Mouse (Mus musculus): ENCODE measurements around the gene Sod3. TPM values are rescaled to one million over a fixed set of nuclear protein-coding genes. Genes with fewer than 3 reads are reported as not detected.

Sod3 gene
- polyA plus RNA-seq, 1 experiment: 14.9 TPM

- WGBS: 67% methylated on average over 63 of the region's 63 CpGs
- no peak for DNase-seq (ENCODE audit: low read depth, low spot score)
These were observed 4.6 kb downstream of the Sod3 start for GRCm38 (mm10) chr5:52367866-52368840.

- DNase-seq (ENCODE audit: low read depth, low spot score): no peak
- WGBS: 90% methylated on average over 6 of the region's 6 CpGs
These were observed 7.3 kb downstream of the Sod3 start for GRCm38 (mm10) chr5:52370901-52371300.

- no peak for DNase-seq (ENCODE audit: low read depth, low spot score)
- WGBS: 91% methylated on average over 9 of the region's 9 CpGs
These were observed 12.3 kb downstream of the Sod3 start for GRCm38 (mm10) chr5:52375847-52376246.

- no peak for DNase-seq (ENCODE audit: low read depth, low spot score)
- WGBS: 90% methylated on average over 8 of the region's 8 CpGs
These were observed 19.2 kb downstream of the Sod3 start for GRCm38 (mm10) chr5:52382837-52383236.

- DNase-seq (ENCODE audit: low read depth, low spot score): no peak
- WGBS: 96% methylated on average over 5 of the region's 5 CpGs
These were observed 20.2 kb downstream of the Sod3 start for GRCm38 (mm10) chr5:52383748-52384147.

- WGBS: 66% methylated on average over 2 of the region's 2 CpGs
- no peak for DNase-seq (ENCODE audit: low read depth, low spot score)
These were observed 22.4 kb downstream of the Sod3 start for GRCm38 (mm10) chr5:52386016-52386415.

GRCm38 (mm10) chr5:52388092-52388749 lies 24.6 kb downstream of the Sod3 start:
- 85% methylated on average over 7 of the region's 7 CpGs for WGBS
- no peak for DNase-seq (ENCODE audit: low read depth, low spot score)

- WGBS: 94% methylated on average over 6 of the region's 6 CpGs
- no peak for DNase-seq (ENCODE audit: low read depth, low spot score)
These were observed 26.8 kb downstream of the Sod3 start for GRCm38 (mm10) chr5:52390381-52390780.

- 91% methylated on average over 16 of the region's 16 CpGs for WGBS
- DNase-seq (ENCODE audit: low read depth, low spot score): no peak
These were observed 27.9 kb downstream of the Sod3 start for GRCm38 (mm10) chr5:52391471-52391870.

GRCm38 (mm10) chr5:52393756-52394155 lies 30.2 kb downstream of the Sod3 start:
- DNase-seq (ENCODE audit: low read depth, low spot score): no peak
- 90% methylated on average over 4 of the region's 4 CpGs for WGBS

- WGBS: 89% methylated on average over 8 of the region's 8 CpGs
- DNase-seq (ENCODE audit: low read depth, low spot score): no peak
These were observed 40.8 kb downstream of the Sod3 start for GRCm38 (mm10) chr5:52404373-52404772.

- no peak for DNase-seq (ENCODE audit: low read depth, low spot score)
- 82% methylated on average over 7 of the region's 7 CpGs for WGBS
These were observed 45.2 kb downstream of the Sod3 start for GRCm38 (mm10) chr5:52408668-52409315.

GRCm38 (mm10) chr5:52410197-52410596 lies 46.6 kb downstream of the Sod3 start:
- 78% methylated on average over 12 of the region's 12 CpGs for WGBS
- DNase-seq (ENCODE audit: low read depth, low spot score): no peak

GRCm38 (mm10) chr5:52411567-52411966 lies 48.0 kb downstream of the Sod3 start:
- no peak for DNase-seq (ENCODE audit: low read depth, low spot score)
- 79% methylated on average over 3 of the region's 3 CpGs for WGBS

- 97% methylated on average over 1 of the region's 1 CpGs for WGBS
These were observed 51.6 kb downstream of the Sod3 start for GRCm38 (mm10) chr5:52415193-52415592.

GRCm38 (mm10) chr5:52415917-52416316 lies 52.3 kb downstream of the Sod3 start:
- WGBS: 87% methylated on average over 6 of the region's 6 CpGs
- DNase-seq (ENCODE audit: low read depth, low spot score): no peak

More at GRCm38 (mm10) chr5:52415193-52415592, 51.6 kb downstream of the Sod3 start:
- no peak for DNase-seq (ENCODE audit: low read depth, low spot score)

GRCm38 (mm10) chr5:52416485-52416884 lies 52.9 kb downstream of the Sod3 start:
- no peak for DNase-seq (ENCODE audit: low read depth, low spot score)
- 72% methylated on average over 2 of the region's 2 CpGs for WGBS
